Mouse (Mus musculus): ENCODE measurements around the gene Lingo3.

DNA sequence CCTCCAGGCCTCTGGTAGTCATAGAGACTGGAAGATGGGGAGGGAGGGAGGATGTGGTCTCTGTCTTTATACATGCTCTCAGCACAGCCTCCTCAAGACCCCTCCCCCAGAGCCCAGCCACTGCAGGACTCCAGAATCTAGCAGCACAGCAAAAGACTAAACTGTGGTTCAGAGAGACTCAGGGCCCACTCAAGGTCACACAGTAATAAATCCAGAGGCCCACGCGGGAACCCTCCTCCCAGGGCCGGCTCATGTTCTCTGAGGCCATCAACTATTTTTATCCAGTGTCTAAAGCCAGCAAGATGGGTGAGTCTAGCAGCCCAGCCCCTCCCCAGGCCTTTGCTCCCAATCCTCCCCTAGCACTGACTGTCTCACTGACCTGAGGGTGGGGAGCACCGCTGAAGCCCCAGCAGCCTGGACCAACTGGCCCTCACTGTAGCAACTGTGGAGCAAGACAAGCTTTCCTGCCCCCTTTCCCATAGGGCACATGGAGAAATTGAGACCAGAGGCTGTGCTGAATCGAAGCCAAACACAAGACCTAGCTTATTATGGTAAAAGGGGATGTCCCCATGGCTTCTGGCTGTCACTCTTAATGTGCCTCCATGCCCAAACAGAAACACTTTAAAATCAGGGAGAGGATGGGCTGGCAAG is 31.3 kb downstream of the Lingo3 start:
- TF ChIP-seq POLR2AphosphoS2 (IDR thresholded peaks at IDR 0.05; ENCODE audit: low read length) (no peak), CHD2 (IDR thresholded peaks at IDR 0.05; ENCODE audit: low read length) (no peak), MAFK (IDR thresholded peaks at IDR 0.05; ENCODE audit: borderline replicate concordance, low read depth, low read length) (no peak), ZNF384 (IDR thresholded peaks at IDR 0.05; ENCODE audit: low read depth, low read length) (no peak)

Data from MEL (cell line).